Mouse (Mus musculus) stomach, embryonic 14.5 days (tissue): ENCODE measurements at regions not wholly inside any gene's neighbourhood (a gene's known extent, or its start where the extent isn't known, plus 50 kb on each side); places are given as distances from the start of the nearest gene placed in this dataset.

Experiments used
- ATAC-seq: fragments of 200-750 bp; cut with Nextera tagmentation; 2 replicates; pipeline ENCODE4 v1.8.0; 2017; ENCODE audit warnings: low read depth, moderate TSS enrichment; ENCODE audit not compliant: insufficient number of reproducible peaks, insufficient read depth, low FRiP score
- H3K27ac ChIP-seq: fragments of 300-500 bp; sonication (generic); 2 replicates; pipeline ENCODE4 v1.5.1; 2014; ENCODE audit warnings: mild to moderate bottlenecking, low read length, moderate library complexity, mixed read lengths
- H3K27me3 ChIP-seq: fragments of 300-500 bp; sonication (generic); 2 replicates; pipeline ENCODE4 v1.6.1; 2014; ENCODE audit warnings: low read length, control low read depth, mixed read lengths; ENCODE audit not compliant: control insufficient read depth, insufficient read depth
- H3K36me3 ChIP-seq: fragments of 300-500 bp; sonication (generic); 2 replicates; pipeline ENCODE4 v1.6.1; 2014; ENCODE audit warnings: mild to moderate bottlenecking, control low read depth, low read length, moderate library complexity, mixed read lengths; ENCODE audit not compliant: control insufficient read depth, insufficient read depth
- H3K4me1 ChIP-seq: fragments of 300-500 bp; sonication (generic); 2 replicates; pipeline ENCODE4 v1.6.1; 2014; ENCODE audit warnings: low read length, control low read depth, mixed read lengths; ENCODE audit not compliant: control insufficient read depth, insufficient read depth
- H3K4me2 ChIP-seq: fragments of 300-500 bp; sonication (generic); replicated peaks from 2 replicates; pipeline ENCODE4 v1.6.1; 2014; ENCODE audit warnings: low read depth, low read length, control low read depth
- H3K4me3 ChIP-seq: fragments of 300-500 bp; sonication (generic); 2 replicates; pipeline ENCODE4 v1.5.1; 2014; ENCODE audit warnings: low read depth, low read length, control low read depth
- H3K9ac ChIP-seq: fragments of 300-500 bp; sonication (generic); replicated peaks from 2 replicates; pipeline ENCODE4 v1.6.1; 2014; ENCODE audit warnings: low read depth, mild to moderate bottlenecking, control low read depth, low read length, moderate library complexity, mixed read lengths
- H3K9me3 ChIP-seq: fragments of 300-500 bp; sonication (generic); 2 replicates; pipeline ENCODE4 v1.6.1; 2016; ENCODE audit warnings: low read depth, low read length, control low read depth; ENCODE audit not compliant: control insufficient read depth
- WGBS: fragments of 180-500 bp; shearing (Covaris S2); extraction: QIAGEN DNeasy Blood & Tissue Kit; methylation state at CpG from one replicate; pipeline ENCODE4 v1.1.7; 2014; 5-methylcytosine and 5-hydroxymethylcytosine counted together

- no peaks in the 10 kb centered on the region for H3K36me3 ChIP-seq
- no peak overlapping the region for H3K4me3 ChIP-seq
- no peak overlapping the region for H3K9ac ChIP-seq
- H3K27me3 ChIP-seq = no peaks in the 10 kb centered on the region
- H3K4me1 ChIP-seq = no peaks in the 10 kb centered on the region
- H3K4me2 ChIP-seq = no peak overlapping the region
- WGBS = 90% methylated on average over 3 of the region's 3 CpGs
- no peaks in the 10 kb centered on the region for H3K9me3 ChIP-seq
- ATAC-seq = no peak
- no peak overlapping the region for H3K27ac ChIP-seq
These were observed 280.7 kb upstream of the Paip1 start for GRCm38 (mm10) chr13:119147701-119148100.

GRCm38 (mm10) chr13:119149141-119149540, 279.3 kb upstream of the Paip1 start:
- H3K27ac ChIP-seq = no peak overlapping the region
- H3K4me3 ChIP-seq = no peak overlapping the region
- 83% methylated on average over 4 of the region's 4 CpGs for WGBS
- ATAC-seq = no peak
- no peaks in the 10 kb centered on the region for H3K4me1 ChIP-seq
- H3K4me2 ChIP-seq = no peak overlapping the region
- no peaks in the 10 kb centered on the region for H3K9me3 ChIP-seq
- H3K36me3 ChIP-seq = no peaks in the 10 kb centered on the region
- H3K9ac ChIP-seq = no peak overlapping the region
- no peaks in the 10 kb centered on the region for H3K27me3 ChIP-seq

- no peaks in the 10 kb centered on the region for H3K36me3 ChIP-seq
- 26% methylated on average over 4 of the region's 4 CpGs for WGBS
- H3K9ac ChIP-seq = no peak overlapping the region
- peak overlapping the region; percentile 23; the same call in 1 of the 2 replicates for H3K4me2 ChIP-seq
- H3K27me3 ChIP-seq = no peaks in the 10 kb centered on the region
- no peak overlapping the region for H3K4me3 ChIP-seq
- no peaks in the 10 kb centered on the region for H3K4me1 ChIP-seq
- no peaks in the 10 kb centered on the region for H3K9me3 ChIP-seq
- H3K27ac ChIP-seq = no peak overlapping the region
- peak; percentile 82 for ATAC-seq
These were observed 277.4 kb upstream of the Paip1 start for GRCm38 (mm10) chr13:119150847-119151548.

- WGBS = 52% methylated on average over 4 of the region's 4 CpGs
- Histone ChIP-seq H3K27ac (no peak overlapping the region), H3K4me2 (no peak overlapping the region)
These were observed 250.6 kb upstream of the Paip1 start for GRCm38 (mm10) chr13:119177753-119178152.

GRCm38 (mm10) chr13:119178212-119178611, 250.2 kb upstream of the Paip1 start:
- ATAC-seq = no peak
- H3K27ac ChIP-seq = no peak overlapping the region
- no peaks in the 10 kb centered on the region for H3K27me3 ChIP-seq
- no peak overlapping the region for H3K9ac ChIP-seq
- no peaks in the 10 kb centered on the region for H3K9me3 ChIP-seq
- H3K4me2 ChIP-seq = no peak overlapping the region
- H3K36me3 ChIP-seq = no peaks in the 10 kb centered on the region
- WGBS = 64% methylated on average over 5 of the region's 5 CpGs
- H3K4me1 ChIP-seq = no peaks in the 10 kb centered on the region
- no peak overlapping the region for H3K4me3 ChIP-seq

More at GRCm38 (mm10) chr13:119177753-119178152, 250.6 kb upstream of the Paip1 start:
- Histone ChIP-seq H3K36me3 (no peaks in the 10 kb centered on the region), H3K9me3 (no peaks in the 10 kb centered on the region), H3K4me3 (no peak overlapping the region), H3K9ac (no peak overlapping the region), H3K4me1 (no peaks in the 10 kb centered on the region), H3K27me3 (no peaks in the 10 kb centered on the region)
- ATAC-seq = no peak

GRCm38 (mm10) chr13:119179157-119179920, 249.1 kb upstream of the Paip1 start:
- Histone ChIP-seq H3K36me3 (no peaks in the 10 kb centered on the region), H3K4me1 (no peaks in the 10 kb centered on the region), H3K27me3 (no peaks in the 10 kb centered on the region), H3K27ac (no peak overlapping the region), H3K4me3 (no peak overlapping the region), H3K9me3 (no peaks in the 10 kb centered on the region), H3K9ac (no peak overlapping the region), H3K4me2 (no peak overlapping the region)
- ATAC-seq = no peak
- WGBS = 24% methylated on average over 1 of the region's 1 CpGs

GRCm38 (mm10) chr13:119184322-119184877, 244.0 kb upstream of the Paip1 start:
- Histone ChIP-seq H3K27ac (no peak overlapping the region), H3K4me3 (no peak overlapping the region), H3K4me2 (no peak overlapping the region), H3K9me3 (no peaks in the 10 kb centered on the region), H3K27me3 (no peaks in the 10 kb centered on the region), H3K4me1 (no peaks in the 10 kb centered on the region), H3K9ac (no peak overlapping the region), H3K36me3 (no peaks in the 10 kb centered on the region)
- WGBS = 96% methylated on average over 6 of the region's 6 CpGs
- no peak for ATAC-seq

GRCm38 (mm10) chr13:119185567-119186143, 242.7 kb upstream of the Paip1 start:
- no peak overlapping the region for H3K4me3 ChIP-seq
- WGBS = 98% methylated on average over 5 of the region's 5 CpGs
- H3K4me2 ChIP-seq = no peak overlapping the region
- H3K27ac ChIP-seq = no peak overlapping the region
- H3K9me3 ChIP-seq = no peaks in the 10 kb centered on the region
- H3K9ac ChIP-seq = no peak overlapping the region
- H3K27me3 ChIP-seq = no peaks in the 10 kb centered on the region
- H3K36me3 ChIP-seq = no peaks in the 10 kb centered on the region
- no peak for ATAC-seq
- H3K4me1 ChIP-seq = no peaks in the 10 kb centered on the region
